Mouse (Mus musculus) naive thymus-derived CD4-positive, alpha-beta T cell, adult 5 months (primary cell): ENCODE data around the gene Olfr316. TPM values are rescaled to one million over a fixed set of nuclear protein-coding genes. Genes with fewer than 3 reads are reported as not detected.

Experiments used
- polyA plus RNA-seq: library from polyadenylated mRNA; unstranded; fragments of 100-300 nt; shearing (Covaris generic); gene quantifications from one replicate; pipeline ENCODE4 v1.2.1, GENCODE M21; 2017

Olfr316 gene
- not detected for polyA plus RNA-seq

GRCm38 (mm10) chr11:58752434-58752833, at the start of gene Olfr316:
Olfr316 (plus strand) TSS chr11:58752734.

GRCm38 (mm10) chr11:58723914-58724313, 28.6 kb upstream of the Olfr316 start, which contains the start of gene Olfr318:
Olfr318 (minus strand) TSS chr11:58724014.

GRCm38 (mm10) chr11:58738792-58739262, 13.7 kb upstream of the Olfr316 start, which contains the start of gene Olfr317:
Olfr317 (minus strand) TSS chr11:58739212.

GRCm38 (mm10) chr11:58772888-58773287, 20.4 kb downstream of the Olfr316 start, which contains the start of gene Olfr315:
Olfr315 (plus strand) TSS chr11:58773188.

GRCm38 (mm10) chr11:58782480-58783089, 30.1 kb downstream of the Olfr316 start, which contains the start of gene Olfr314:
Olfr314 (plus strand) TSS chr11:58782952.

GRCm38 (mm10) chr11:58801558-58802228, 49.2 kb downstream of the Olfr316 start, which contains the start of gene Fam183b:
Fam183b (minus strand) TSS chr11:58801960.

Other genes starting within 250 kb of the Olfr316 start
- 0.44 TPM for gene Olfr330, start 217.9 kb upstream of the Olfr316 start, polyA plus RNA-seq
- gene Olfr329-ps, start 206.3 kb upstream of the Olfr316 start, polyA plus RNA-seq = not detected
- gene Olfr328, start 197.1 kb upstream of the Olfr316 start, polyA plus RNA-seq = not detected
- not detected for gene Olfr224, start 182.2 kb upstream of the Olfr316 start, polyA plus RNA-seq
- not detected for gene Olfr325, start 175.0 kb upstream of the Olfr316 start, polyA plus RNA-seq
- gene Olfr324, start 157.6 kb upstream of the Olfr316 start, polyA plus RNA-seq = not detected
- gene 2210407C18Rik, start 136.7 kb upstream of the Olfr316 start, polyA plus RNA-seq = not detected
- gene Olfr323, start 122.2 kb upstream of the Olfr316 start, polyA plus RNA-seq = not detected
- gene Trim58, start 112.3 kb upstream of the Olfr316 start, polyA plus RNA-seq = not detected
- gene Olfr322, start 94.0 kb upstream of the Olfr316 start, polyA plus RNA-seq = not detected
- not detected for gene Olfr320, start 71.6 kb upstream of the Olfr316 start, polyA plus RNA-seq
- gene Olfr319, start 53.6 kb upstream of the Olfr316 start, polyA plus RNA-seq = not detected
- gene Olfr318, start 28.7 kb upstream of the Olfr316 start, polyA plus RNA-seq = not detected
- not detected for gene Olfr317, start 13.5 kb upstream of the Olfr316 start, polyA plus RNA-seq
- gene Olfr315, start 20.5 kb downstream of the Olfr316 start, polyA plus RNA-seq = not detected
- gene Olfr314, start 30.2 kb downstream of the Olfr316 start, polyA plus RNA-seq = not detected
- not detected for gene Fam183b, start 49.2 kb downstream of the Olfr316 start, polyA plus RNA-seq
- gene Olfr313, start 62.3 kb downstream of the Olfr316 start, polyA plus RNA-seq = not detected
- gene Olfr312, start 76.5 kb downstream of the Olfr316 start, polyA plus RNA-seq = 0.20 TPM
- gene Olfr311, start 86.5 kb downstream of the Olfr316 start, polyA plus RNA-seq = not detected
- gene Gm12258, start 94.4 kb downstream of the Olfr316 start, polyA plus RNA-seq = 5.2 TPM
- 4.9 TPM for gene 2810021J22Rik, start 114.5 kb downstream of the Olfr316 start, polyA plus RNA-seq
- gene Zfp39, start 151.5 kb downstream of the Olfr316 start, polyA plus RNA-seq = 6.8 TPM
- gene Btnl10, start 165.2 kb downstream of the Olfr316 start, polyA plus RNA-seq = 0.20 TPM
- gene Rnf187, start 186.2 kb downstream of the Olfr316 start, polyA plus RNA-seq = 225 TPM
- 16.1 TPM for gene Hist3h2ba, start 196.2 kb downstream of the Olfr316 start, polyA plus RNA-seq
- 34.0 TPM for gene Hist3h2a, start 202.0 kb downstream of the Olfr316 start, polyA plus RNA-seq
- gene Trim17, start 202.0 kb downstream of the Olfr316 start, polyA plus RNA-seq = 0.36 TPM
- 51.5 TPM for gene Trim11, start 225.4 kb downstream of the Olfr316 start, polyA plus RNA-seq